Mouse (Mus musculus): ENCODE measurements around the gene Cpox.

Gene Cpox

GRCm38 (mm10) chr16:58700816-58701424 lies 30.8 kb downstream of the Cpox start:
- no peak for DNase-seq (ENCODE audit: low spot score)

- no peak for DNase-seq (ENCODE audit: low spot score)
Measured at GRCm38 (mm10) chr16:58701779-58702178, 31.7 kb downstream of the Cpox start.

GRCm38 (mm10) chr16:58702329-58702932 lies 32.3 kb downstream of the Cpox start:
- no peak for DNase-seq (ENCODE audit: low spot score)

GRCm38 (mm10) chr16:58703382-58704124 lies 33.5 kb downstream of the Cpox start:
- DNase-seq (ENCODE audit: low spot score) = no peak

GRCm38 (mm10) chr16:58704999-58705398 lies 34.9 kb downstream of the Cpox start:
- no peak for DNase-seq (ENCODE audit: low spot score)

GRCm38 (mm10) chr16:58707276-58707905 lies 37.3 kb downstream of the Cpox start:
- no peak for DNase-seq (ENCODE audit: low spot score)

- DNase-seq (ENCODE audit: low spot score) = no peak
Measured at GRCm38 (mm10) chr16:58708601-58709475, 38.7 kb downstream of the Cpox start.

- no peak for DNase-seq (ENCODE audit: low spot score)
Measured at GRCm38 (mm10) chr16:58709536-58709935, 39.4 kb downstream of the Cpox start.

- DNase-seq (ENCODE audit: low spot score) = no peak
Measured at GRCm38 (mm10) chr16:58712221-58712620, 42.1 kb downstream of the Cpox start.

GRCm38 (mm10) chr16:58713128-58713527 lies 43.0 kb downstream of the Cpox start:
- no peak for DNase-seq (ENCODE audit: low spot score)

- no peak for DNase-seq (ENCODE audit: low spot score)
Measured at GRCm38 (mm10) chr16:58715018-58715417, 44.9 kb downstream of the Cpox start.

GRCm38 (mm10) chr16:58718666-58719120 lies 48.6 kb downstream of the Cpox start, which contains the start of gene Gpr15:
Gene Gpr15, minus strand, starts transcription at chr16:58719070.
- DNase-seq (ENCODE audit: low spot score) = no peak

- DNase-seq (ENCODE audit: low spot score) = no peak
Measured at GRCm38 (mm10) chr16:58722292-58722691, 52.2 kb downstream of the Cpox start.

GRCm38 (mm10) chr16:58726680-58727476 lies 56.8 kb downstream of the Cpox start:
- no peak for DNase-seq (ENCODE audit: low spot score)

GRCm38 (mm10) chr16:58727477-58728131 lies 57.5 kb downstream of the Cpox start, which contains the start of gene Cldnd1:
Gene Cldnd1, plus strand, starts transcription at chr16:58727910.
- DNase-seq (ENCODE audit: low spot score) = peak; percentile 83

- no peak for DNase-seq (ENCODE audit: low spot score)
Measured at GRCm38 (mm10) chr16:58728176-58728671, 58.1 kb downstream of the Cpox start.

GRCm38 (mm10) chr16:58738205-58738604 lies 68.1 kb downstream of the Cpox start:
- DNase-seq (ENCODE audit: low spot score) = no peak

GRCm38 (mm10) chr16:58738800-58739199 lies 68.7 kb downstream of the Cpox start:
- DNase-seq (ENCODE audit: low spot score) = no peak

- DNase-seq (ENCODE audit: low spot score) = no peak
Measured at GRCm38 (mm10) chr16:58740751-58741150, 70.7 kb downstream of the Cpox start.

GRCm38 (mm10) chr16:58746715-58747114 lies 76.6 kb downstream of the Cpox start:
- DNase-seq (ENCODE audit: low spot score) = no peak

Data from urinary bladder, postnatal 10 days (tissue).